Mouse (Mus musculus): Measurements from ENCODE around the gene Dpy19l1.

GRCm38 (mm10) chr9:24502571-24503004 lies 352 bp downstream of the Dpy19l1 start:
- TF ChIP-seq POLR2A (IDR thresholded peaks at IDR 0.05; ENCODE audit: borderline replicate concordance, extremely low read depth, insufficient read depth, insufficient read length, poor library complexity, severe bottlenecking) (no peak), CTCF (IDR thresholded peaks at IDR 0.05; ENCODE audit: borderline replicate concordance, extremely low read depth, insufficient read depth, insufficient read length) (no peak)
